In genomic region chr13:109985892-109986291, GRCm38 (mm10) we compare ENCODE assay signal across 11 mouse cellular contexts.
A peak's percentile ranks its signal among the peaks of the same experiment; 100 is the strongest.
DNase-seq lines count a peak whose midpoint lies in the region; ATAC-seq lines count a peak whose summit lies in the region.
"Had no signal": no experiment of that assay in that cellular context is flagged by ENCODE, and none has a peak within 500 bp of the region (broad histone marks: within the 10 kb centered on the region; RNA-seq: fewer than 3 reads in every experiment).

No protein-coding gene starts in this region.

- no peaks in the 10 kb centered on the region for H3K36me3 ChIP-seq in hindbrain, embryonic 15.5 days
- no peaks in the 10 kb centered on the region for H3K36me3 ChIP-seq in hindbrain, embryonic 12.5 days
- no peaks in the 10 kb centered on the region for H3K36me3 ChIP-seq in heart, embryonic 13.5 days

- H3K9ac ChIP-seq in hindbrain, embryonic 15.5 days: no peak overlapping the region
- H3K9ac ChIP-seq in hindbrain, embryonic 12.5 days: no peak overlapping the region
- H3K9ac ChIP-seq in heart, embryonic 13.5 days: no peak overlapping the region

- no peak overlapping the region for H3K27ac ChIP-seq in hindbrain, embryonic 15.5 days (replicated peaks)
- no peak overlapping the region for H3K27ac ChIP-seq in hindbrain, embryonic 12.5 days
- H3K27ac ChIP-seq in heart, embryonic 13.5 days (replicated peaks): peak overlapping the region; percentile 67
- H3K27ac ChIP-seq: macrophage had no signal

- H3K4me1 ChIP-seq in hindbrain, embryonic 15.5 days (replicated peaks): no peaks in the 10 kb centered on the region; the same call in 1 of the 2 replicates
- H3K4me1 ChIP-seq in hindbrain, embryonic 12.5 days: no peaks in the 10 kb centered on the region
- H3K4me1 ChIP-seq in heart, embryonic 13.5 days: peaks cover 19% of the 10 kb centered on the region

- H3K4me2 ChIP-seq in hindbrain, embryonic 15.5 days: no peak overlapping the region
- no peak overlapping the region for H3K4me2 ChIP-seq in hindbrain, embryonic 12.5 days (replicated peaks)
- H3K4me2 ChIP-seq in heart, embryonic 13.5 days: no peak overlapping the region

- WGBS in hindbrain, embryonic 15.5 days: 57% methylated on average over 5 of the region's 5 CpGs
- 68% methylated on average over 5 of the region's 5 CpGs for WGBS in hindbrain, embryonic 12.5 days
- 39% methylated on average over 5 of the region's 5 CpGs for WGBS in heart, embryonic 13.5 days

- DNase-seq in adrenal gland, postnatal 10 days: peak; percentile 82
- DNase-seq in lung, adult 18-20 months: peak; percentile 21 to 29
- no peak for DNase-seq in neural tube, embryonic 10.5 days (ENCODE audit: extremely low spot score, low spot score)
- no peak for DNase-seq in cerebellum, adult 11 months
- no peak for DNase-seq in cerebellum, postnatal 4 days (ENCODE audit: low spot score in 2 of 2)

- H3K4me3 ChIP-seq in hindbrain, embryonic 15.5 days: no peak overlapping the region
- no peak overlapping the region for H3K4me3 ChIP-seq in hindbrain, embryonic 12.5 days
- H3K4me3 ChIP-seq in heart, embryonic 13.5 days: no peak overlapping the region
- H3K4me3 ChIP-seq: erythroblast, embryonic 14.5 days had no signal

- H3K9me3 ChIP-seq in hindbrain, embryonic 15.5 days: no peaks in the 10 kb centered on the region
- H3K9me3 ChIP-seq in hindbrain, embryonic 12.5 days (replicated peaks): no peaks in the 10 kb centered on the region
- H3K9me3 ChIP-seq in heart, embryonic 13.5 days: no peaks in the 10 kb centered on the region

- no peaks in the 10 kb centered on the region for H3K27me3 ChIP-seq in hindbrain, embryonic 15.5 days
- no peaks in the 10 kb centered on the region for H3K27me3 ChIP-seq in hindbrain, embryonic 12.5 days
- no peaks in the 10 kb centered on the region for H3K27me3 ChIP-seq in heart, embryonic 13.5 days (replicated peaks)

- peak; percentile 30; the same call in 1 of the 2 replicates for ATAC-seq in hindbrain, embryonic 15.5 days (ENCODE audit: low FRiP score, low read depth)
- ATAC-seq in hindbrain, embryonic 12.5 days (ENCODE audit: low FRiP score): no peak
- ATAC-seq in heart, embryonic 13.5 days (ENCODE audit: extremely low read depth, insufficient number of reproducible peaks, low FRiP score, low TSS enrichment): no peak
- ATAC-seq: intestine, postnatal 0 days had no signal

Comparison
In these comparisons a context has a peak if more than half of its experiments do, and no peak if none do; other contexts are left out.
1. DNase-seq: peak in adrenal gland, postnatal 10 days (single experiment) and lung, adult 18-20 months (2 of 2); none in neural tube, embryonic 10.5 days (single experiment), cerebellum, adult 11 months (single experiment) and cerebellum, postnatal 4 days (0 of 2).